Mouse (Mus musculus) liver, embryonic 14.5 days (tissue): ENCODE data around the gene Pom121l2.

ENCODE experiments used
- CTCF ChIP-seq: IDR thresholded peaks from 2 replicates; pipeline ENCODE4 v1.5.1; 2016; ENCODE audit warnings: antibody characterized with exemption, low read depth, control low read depth
- EP300 ChIP-seq: IDR thresholded peaks from 2 replicates; pipeline ENCODE4 v1.6.1; 2016; ENCODE audit warnings: antibody characterized with exemption, low read depth

- TF ChIP-seq EP300 (no peak), CTCF (0 out of 2 replicates have a peak, but pooled peaks have one; percentile 30)
These were observed 35.9 kb upstream of the Pom121l2 start, which contains the start of gene Zfp184 for GRCm38 (mm10) chr13:21944926-21945740.
